Mouse (Mus musculus): ENCODE results near the gene Fitm1.

Gene Fitm1

DNA sequence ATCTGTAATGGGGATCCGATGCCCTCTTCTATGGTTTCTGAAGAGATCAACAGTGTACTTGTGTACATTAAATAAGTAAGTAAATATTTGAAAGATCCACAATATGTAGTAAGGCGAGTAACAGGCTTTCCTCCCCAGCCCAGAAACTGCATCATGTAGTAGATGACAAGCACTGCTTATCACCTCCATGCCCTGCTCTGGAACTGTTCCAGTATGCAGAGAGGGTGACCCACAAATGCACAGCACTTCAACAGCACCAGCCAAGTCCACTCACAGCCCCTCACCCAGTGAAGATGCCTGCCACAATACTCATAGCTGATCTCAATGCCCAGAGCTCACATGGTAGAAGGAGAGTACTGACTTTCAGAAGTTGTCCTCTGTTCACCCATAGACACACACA lies 4.8 kb upstream of the Fitm1 start:
- no peak for DNase-seq (ENCODE audit: low spot score)

DNA sequence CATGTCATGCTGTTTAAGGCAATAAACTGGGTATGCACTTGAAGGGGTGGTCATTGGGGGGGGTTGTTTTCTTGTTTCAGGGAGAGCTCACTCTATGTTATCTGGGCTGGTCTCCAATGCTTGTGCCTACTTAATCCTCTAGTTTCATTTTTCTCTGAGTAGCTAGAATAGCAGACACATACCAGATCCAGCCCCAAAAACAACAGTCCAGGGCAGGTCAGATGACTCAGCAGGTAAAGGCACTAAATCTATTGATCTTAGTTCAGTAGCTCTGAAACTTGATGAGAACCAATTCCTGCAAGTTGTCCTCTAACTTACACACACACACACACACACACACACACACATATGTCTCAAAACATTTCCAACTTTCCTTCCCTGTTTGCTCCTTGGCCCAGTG lies 3.7 kb upstream of the Fitm1 start:
- DNase-seq (ENCODE audit: low spot score), result no peak

DNA sequence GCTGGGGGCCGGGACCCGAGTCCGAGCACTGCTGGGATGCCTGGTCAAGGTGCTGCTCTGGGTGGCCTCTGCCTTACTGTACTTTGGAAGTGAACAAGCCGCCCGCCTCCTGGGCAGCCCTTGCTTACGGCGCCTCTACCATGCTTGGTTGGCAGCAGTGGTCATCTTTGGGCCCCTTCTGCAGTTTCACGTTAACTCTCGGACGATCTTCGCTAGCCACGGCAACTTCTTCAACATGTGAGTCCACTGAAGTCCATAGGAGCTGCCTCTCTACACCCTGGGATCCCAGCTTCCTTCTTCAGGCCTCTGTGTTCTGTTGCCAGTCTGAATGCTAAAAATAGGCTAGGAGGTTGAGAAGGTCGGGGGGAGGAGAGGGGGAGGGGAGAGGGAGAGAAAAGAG lies 294 bp downstream of the Fitm1 start:
- no peak for DNase-seq (ENCODE audit: low spot score)

DNA sequence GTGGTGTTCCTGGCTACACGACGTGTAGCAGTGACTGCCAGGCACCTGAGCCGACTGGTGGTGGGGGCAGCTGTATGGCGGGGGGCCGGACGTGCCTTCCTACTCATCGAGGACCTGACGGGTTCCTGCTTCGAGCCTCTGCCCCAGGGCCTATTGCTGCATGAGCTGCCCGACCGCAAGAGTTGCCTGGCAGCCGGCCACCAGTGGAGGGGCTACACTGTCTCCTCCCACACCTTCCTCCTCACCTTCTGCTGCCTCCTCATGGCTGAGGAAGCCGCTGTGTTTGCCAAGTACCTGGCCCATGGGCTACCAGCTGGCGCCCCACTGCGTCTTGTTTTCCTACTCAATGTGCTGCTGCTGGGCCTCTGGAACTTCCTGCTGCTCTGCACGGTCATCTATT lies 959 bp downstream of the Fitm1 start:
- no peak for DNase-seq (ENCODE audit: low spot score)

DNA sequence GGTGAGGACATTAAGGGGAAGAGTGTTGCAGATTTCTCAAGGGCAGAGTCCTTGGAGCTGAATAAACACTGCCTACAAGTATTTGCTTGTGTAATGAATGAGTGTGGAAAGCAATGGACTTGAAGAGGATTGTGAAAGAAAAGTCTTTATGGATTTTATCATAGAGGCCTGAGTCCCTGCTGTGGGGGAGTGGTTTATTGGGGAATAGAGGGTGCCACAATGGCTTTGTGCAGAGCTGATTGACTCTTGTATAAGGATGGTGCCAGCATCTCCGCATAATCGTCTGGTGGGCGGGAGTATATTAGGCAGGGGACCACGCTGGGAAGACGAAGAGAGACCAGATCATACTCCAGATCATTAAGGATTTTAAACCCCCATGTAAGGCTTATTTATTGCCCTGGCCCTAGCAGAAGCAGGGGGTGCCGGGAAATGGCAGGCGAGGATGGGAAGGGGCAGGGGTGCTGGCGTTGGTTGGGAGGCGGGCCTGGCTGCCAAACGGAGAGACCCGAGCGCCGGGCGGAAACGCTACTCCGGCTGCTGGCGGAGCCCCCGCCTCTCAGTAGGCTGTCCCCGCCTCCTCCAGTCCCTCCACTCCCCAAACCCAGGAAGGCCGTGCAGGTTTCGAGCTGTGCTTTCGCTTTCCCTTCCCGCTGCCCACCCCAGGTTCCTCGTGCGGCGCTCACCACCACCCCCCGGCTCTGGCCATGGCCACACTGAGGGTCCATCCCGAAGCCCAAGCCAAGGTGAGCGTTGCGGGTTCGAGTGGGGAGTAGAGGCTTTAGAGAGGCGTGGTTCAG lies 2.7 kb downstream of the Fitm1 start, which contains the start of gene Psme1:
Psme1 (plus strand) TSS at position 253 of the 797 bp plus-strand sequence.
- DNase-seq (ENCODE audit: low spot score), result peak; percentile 60

DNA sequence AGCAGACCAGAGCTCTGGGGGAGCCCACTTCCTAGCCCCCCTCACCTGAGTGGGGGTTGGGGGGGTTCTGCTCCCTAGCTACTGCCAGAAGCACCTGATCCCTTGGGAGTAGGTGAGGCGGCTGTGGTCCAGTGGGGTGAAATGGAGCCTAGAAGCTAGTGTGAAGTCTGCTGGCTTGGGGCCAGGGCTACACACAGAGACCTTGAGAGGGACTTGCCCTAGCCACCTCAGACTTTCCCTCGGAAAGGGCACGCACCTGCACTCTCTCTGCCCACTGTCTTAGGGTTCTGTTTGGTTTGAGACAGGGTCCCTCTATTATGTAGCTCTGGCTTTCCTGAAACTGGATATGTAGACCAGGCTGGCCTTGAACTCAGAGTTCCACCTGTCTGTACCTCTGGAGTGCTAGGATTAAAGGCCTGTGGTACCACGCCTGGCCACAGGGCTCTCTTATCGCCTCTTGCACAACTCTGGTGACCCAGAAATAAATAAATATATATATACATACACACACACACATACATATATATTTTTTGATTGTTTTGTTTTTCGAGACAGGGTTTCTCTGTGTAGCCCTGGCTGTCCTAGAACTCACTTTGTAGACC lies 3.4 kb downstream of the Fitm1 start:
- DNase-seq (ENCODE audit: low spot score), result peak; percentile 48

DNA sequence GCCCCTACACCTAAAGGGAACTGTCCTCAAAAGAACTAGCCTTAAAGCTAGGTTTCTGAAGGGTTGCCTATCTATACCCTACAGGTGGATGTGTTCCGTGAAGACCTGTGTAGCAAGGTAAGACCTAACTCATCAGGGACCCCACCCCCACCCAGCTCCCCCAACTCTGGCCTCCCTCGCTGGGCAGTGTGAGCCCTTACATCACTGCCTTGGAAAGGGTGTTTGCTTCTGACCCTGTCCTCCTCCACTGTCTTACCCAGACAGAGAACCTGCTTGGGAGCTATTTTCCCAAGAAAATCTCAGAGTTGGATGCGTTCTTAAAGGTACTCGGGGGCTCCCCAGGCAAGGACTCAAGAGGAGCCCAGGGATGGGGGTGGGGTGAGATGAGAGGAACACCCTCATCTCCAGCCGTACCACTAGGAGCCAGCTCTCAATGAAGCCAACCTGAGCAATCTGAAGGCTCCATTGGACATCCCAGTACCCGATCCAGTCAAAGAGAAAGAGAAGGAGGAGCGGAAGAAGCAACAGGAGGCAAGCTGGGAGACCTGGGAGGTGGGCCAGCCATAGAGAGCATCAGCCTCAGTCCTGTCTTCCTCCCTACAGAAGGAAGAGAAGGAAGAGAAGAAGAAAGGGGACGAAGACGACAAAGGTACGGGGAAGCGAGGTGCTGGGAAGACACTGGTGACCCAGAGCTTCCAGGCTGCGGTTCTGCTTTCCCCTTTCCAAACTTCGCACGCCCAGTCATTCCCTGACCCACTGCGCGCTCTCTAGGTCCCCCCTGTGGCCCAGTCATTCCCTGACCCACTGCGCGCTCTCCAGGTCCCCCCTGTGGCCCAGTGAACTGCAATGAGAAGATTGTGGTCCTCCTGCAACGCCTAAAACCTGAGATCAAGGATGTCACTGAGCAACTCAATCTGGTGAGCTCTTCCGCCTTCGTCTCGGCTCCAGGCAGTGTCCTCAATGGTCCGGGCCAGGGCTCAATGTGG lies 4.4 kb downstream of the Fitm1 start:
- DNase-seq (ENCODE audit: low spot score), result no peak

DNA sequence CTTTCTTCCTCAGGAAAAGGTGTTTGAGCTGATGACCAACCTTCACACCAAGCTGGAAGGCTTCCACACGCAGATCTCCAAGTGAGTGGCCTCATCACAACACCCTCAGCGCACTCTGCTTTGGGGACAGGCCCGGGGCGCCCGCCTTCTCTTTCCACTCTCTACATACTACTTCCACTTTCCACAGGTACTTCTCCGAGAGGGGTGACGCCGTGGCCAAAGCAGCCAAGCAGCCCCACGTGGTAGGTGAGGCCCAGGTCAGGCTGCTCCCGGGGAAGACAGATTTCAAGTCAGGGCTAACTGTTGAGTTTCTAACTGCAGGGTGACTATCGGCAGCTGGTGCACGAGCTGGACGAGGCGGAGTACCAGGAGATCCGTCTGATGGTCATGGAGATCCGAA lies 5.3 kb downstream of the Fitm1 start:
- DNase-seq (ENCODE audit: low spot score), result no peak

DNA sequence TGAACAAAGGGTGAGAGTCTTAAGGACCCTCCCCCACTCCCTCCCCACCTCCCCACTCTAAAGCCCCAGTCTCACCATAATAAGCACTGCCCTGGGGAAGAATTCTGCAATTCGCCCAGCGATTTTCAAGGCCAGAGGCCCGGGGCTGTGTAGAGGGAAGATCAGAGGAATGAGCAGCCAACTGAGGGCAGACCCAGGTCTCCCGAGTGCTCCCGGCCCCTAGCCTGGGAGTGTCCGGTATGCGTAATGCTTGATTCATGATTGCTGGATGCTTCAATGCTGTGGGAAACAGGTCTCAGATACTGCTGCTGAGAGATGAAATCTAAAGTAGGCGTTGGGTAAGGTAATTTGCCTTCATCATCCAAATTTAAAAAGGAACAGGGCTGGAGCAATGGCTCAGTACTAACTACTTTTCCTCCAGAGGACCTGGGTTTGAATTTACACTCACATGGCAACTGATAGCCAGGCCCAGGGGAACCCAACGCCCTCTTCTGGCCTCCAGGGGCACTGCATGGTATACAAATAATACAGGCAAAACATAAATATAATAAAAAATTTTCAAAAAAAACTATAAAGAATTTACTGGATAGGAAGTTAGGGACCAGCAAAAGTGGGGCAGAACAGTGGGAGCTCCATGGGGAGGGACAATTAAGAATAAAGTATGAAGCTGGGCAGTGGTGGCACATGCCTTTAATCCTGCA lies 6.7 kb downstream of the Fitm1 start:
- DNase-seq (ENCODE audit: low spot score), result no peak

DNA sequence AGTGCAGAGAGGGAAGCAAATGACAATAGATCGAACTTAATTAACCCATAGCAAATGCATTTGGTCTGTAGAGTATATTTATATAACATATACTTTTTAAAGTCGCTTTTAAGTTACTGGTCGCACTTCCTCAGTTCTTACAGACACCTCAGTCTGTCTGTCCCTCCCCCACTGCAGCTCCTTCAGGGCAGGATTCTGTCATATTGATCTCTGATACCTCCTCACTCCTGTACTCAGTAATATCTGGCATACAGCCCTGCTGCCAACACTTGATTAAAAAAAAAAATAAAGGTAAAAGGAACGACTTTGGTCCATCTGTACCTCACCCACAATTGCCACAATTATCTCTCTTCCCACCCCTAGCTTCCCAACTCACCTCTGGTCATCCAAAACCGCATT lies 8.9 kb downstream of the Fitm1 start:
- DNase-seq (ENCODE audit: low spot score), result no peak

DNA sequence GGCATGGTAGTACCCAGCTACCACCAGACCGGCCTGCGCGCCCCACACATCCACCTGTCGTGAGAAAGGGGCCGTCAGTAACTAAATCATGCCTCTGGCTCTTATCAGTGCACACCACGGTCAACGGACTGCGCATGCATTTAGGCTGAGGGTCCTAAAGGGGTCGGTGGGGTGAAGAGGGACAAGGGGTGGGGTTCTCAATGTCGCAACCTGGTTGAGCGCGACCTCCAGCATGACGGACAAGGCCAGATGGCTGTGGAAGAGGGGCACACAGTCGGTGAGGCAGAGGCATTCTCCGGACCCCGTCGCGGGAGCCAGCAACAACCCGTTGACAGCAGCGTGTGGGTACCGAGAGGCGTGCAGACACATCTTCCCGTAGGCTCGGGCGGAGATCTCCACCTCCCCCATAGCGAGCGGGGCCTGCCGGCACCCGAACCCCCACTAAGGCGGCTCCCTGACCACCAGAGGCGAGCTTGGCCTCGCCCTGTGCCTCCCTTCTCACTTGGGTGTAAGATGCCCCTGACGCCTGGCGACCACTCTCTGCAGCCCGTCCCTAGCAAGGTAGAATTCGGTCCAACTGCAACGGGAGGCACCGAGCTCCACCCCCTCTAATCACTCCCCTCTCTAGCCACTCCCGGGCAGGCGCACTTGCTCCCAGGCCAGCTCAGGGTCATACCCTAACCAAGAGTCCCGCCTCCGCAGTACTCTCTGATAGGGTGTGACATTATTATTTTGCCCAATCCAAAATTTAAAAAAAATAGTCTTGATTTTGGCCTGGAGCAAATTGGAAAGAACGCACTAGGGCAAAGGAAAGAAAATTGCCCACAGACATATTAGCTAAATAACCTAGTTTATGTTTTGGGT lies 9.5 kb downstream of the Fitm1 start, which contains the start of gene Emc9:
Emc9 (minus strand) TSS at position 601 of the 864 bp plus-strand sequence.
- DNase-seq (ENCODE audit: low spot score), result peak; percentile 64

DNA sequence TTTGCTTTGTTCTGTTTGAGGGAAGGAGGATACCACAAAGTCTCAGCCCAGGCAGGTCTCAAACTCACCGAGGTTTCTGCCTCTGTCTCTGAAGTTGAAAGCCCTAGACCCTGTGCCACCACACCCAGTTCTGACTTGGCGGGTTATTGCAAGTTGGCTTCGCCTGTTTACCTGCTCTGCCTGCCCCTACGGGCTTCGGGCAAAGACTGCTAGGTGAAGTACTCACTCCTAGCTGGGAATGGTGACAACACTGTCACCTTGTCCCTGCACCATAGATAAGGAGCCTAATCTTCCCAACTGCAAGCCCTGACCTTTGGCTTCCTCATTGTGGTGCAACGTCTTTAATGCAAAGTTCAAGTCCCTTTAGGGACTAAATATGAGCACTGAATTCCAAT lies 10.1 kb downstream of the Fitm1 start:
- DNase-seq (ENCODE audit: low spot score), result no peak

DNA sequence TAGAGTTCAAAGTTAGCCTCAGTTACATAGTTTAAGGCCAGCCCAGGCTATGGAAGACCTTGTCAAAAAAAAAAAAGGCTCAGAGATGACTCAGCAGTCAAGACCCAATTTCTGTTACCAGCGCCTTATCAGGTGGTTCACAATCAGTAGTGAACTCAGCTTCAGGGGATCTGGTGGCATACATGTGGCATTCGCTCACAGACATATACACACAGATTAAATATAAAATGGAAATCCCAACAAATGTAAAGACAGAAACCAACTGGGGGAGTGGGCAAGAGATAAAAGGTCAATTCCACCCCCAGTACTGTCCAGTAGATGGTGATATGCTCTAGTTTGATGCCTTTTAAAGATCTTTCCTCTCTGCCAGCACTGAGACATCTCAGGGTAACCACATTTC lies 10.7 kb downstream of the Fitm1 start:
- DNase-seq (ENCODE audit: low spot score), result no peak

DNA sequence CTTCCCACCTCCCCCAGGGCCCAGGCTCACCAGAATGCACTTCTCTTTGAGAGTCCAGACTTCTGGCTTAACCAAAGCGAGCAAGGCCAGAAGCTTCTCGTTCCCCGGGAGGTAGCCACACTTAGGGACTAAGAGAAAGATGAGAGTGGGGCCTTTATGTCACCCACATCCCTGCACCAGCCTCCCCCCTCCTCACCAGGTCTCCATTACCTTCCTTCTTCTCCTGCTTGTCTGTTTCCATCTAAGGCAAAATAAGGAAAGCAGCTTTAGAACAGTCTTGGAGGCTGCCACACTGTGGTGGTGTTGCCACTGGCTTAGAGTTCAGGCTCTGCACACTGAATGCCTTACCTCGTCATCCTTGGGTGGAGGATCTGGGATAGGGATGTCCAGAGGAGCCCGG lies 13.9 kb downstream of the Fitm1 start:
- no peak for DNase-seq (ENCODE audit: low spot score)

DNA sequence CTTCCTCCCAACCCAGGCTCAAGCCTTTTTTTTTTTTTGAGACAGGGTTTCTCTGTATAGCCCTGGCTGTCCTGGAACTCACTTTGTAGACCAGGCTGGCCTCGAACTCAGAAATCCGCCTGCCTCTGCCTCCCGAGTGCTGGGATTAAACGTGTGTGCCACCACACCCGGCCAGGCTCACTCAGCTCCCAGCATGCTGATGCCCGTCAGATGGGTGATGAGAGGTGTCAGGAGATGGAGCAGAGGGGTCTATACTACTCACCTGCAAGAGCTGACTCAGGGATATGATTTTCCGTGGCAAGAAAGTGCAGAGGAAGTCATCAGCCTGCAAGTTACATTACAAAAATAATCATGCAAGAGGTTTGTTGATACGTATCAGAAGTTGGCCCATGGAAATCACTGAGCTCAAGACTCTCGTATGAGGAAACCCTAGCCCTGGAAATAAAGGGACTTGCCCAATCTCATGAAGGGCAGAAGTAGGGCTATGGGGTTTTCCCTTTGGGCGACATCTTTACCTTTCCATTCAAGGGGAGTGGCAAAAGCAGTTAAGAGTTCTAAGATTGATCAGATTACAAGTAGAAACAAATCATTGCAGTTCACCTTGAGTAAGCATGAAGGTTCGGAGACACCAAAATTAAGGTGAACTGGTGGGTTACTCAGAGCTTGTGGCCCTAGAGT lies 14.5 kb downstream of the Fitm1 start:
- DNase-seq (ENCODE audit: low spot score), result no peak

DNA sequence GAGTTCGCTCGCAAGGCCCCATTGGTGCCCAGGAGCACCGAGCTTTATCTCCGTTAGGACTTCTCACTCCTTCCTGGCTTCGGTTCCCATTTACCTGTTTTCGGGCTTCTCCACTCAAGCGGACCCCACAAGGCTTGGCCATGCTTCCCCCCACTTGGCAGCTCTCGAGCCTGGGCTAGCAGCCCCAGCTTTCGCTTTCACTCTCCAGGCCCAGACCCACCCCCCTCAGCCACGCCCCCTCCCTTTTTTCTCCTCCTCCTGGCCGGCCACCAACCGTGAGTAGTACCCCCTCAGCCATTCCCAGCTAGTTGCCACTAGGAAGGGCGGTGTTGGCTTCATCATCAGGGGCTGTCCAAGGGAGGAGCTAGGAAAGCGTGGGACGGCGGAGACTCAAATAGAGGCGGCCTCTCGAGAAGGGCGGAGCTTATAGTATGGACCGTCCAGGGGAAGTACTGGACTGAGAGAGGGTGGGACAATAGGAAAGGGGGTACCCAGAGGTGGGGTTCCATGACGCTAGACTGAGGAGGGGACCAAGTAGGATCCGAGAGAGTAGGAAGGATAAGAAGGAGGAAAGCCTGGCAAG lies 15.4 kb downstream of the Fitm1 start, which contains the start of gene Psme2:
Psme2 (minus strand) TSS at position 366 of the 583 bp plus-strand sequence.
- peak; percentile 82 for DNase-seq (ENCODE audit: low spot score)

DNA sequence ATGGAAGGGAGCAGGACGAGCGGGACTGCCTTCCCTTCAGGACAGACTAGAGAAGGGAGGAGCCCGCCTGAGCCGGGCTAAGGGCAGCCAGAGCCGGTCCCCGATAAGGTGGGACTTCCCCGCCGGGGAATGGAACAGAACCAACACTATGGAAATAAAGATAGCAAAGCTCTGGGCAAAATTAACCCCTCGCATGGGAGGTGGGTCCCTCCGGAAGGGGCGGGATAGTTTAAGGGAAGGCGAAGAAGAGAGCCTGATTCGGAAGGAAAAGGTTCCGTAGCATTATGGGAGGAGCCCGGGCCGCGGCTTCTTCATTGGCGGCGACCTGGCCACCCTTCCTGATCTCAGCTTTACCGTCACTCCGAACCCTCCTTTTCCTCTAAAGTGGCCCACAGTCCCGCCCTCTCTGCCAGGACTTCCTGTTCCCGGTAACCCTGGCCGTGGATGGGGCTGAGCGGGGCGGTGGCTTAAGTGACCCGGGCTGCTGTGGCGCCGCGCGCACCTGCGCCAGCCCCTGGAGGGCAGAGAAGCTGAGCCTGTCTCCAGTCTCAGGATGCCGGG lies 16.0 kb downstream of the Fitm1 start, which contains the start of gene Rnf31:
Rnf31 (plus strand) TSS at position 378 of the 561 bp plus-strand sequence.
- peak; percentile 82 for DNase-seq (ENCODE audit: low spot score)

DNA sequence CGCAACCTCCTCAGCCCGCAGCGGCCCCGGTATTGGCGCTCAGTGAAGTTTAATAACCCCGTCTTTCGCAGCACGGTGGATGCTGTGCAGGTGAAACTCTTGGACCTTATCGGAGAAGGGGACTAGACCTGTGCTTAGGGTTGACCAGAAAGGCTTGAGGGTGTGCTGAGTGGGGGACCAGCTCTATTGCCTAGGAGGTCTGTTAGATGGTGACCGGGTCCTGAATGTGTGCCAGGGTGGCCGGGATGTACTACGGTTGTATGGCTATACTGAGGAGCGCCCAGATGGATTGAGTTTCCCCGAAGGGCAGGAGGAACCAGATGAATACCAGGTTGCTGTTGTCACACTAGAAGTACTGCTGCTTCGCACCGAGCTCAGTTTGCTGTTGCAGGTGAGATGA lies 16.8 kb downstream of the Fitm1 start:
- no peak for DNase-seq (ENCODE audit: low spot score)

DNA sequence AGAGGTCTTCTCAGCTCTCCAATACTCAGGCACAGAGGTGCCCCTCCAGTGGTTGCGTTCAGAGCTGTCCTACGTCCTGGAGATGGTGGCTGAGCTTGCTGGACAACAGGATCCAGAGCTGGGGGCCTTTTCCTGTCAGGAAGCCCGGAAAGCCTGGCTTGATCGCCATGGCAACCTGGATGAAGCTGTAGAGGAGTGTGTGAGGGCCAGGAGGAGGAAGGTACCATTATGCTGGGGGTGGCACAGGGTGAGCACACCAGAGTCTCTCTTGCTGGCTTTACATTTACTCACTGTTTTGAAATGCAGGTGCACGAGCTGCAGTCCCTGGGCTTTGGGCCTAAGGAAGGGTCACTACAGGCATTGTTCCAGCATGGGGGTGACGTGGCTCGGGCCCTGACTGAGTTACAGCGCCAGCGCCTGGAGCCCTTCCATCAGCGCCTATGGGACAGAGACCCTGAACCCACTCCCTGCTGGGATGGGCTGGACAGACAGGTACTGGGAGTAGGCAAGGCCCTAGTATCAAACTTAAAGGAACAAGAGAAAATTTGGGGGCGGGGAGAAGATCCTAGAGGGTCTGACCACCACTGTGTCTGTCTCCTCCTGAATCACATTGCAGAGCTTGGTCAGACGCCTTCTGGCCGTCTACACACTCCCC lies 20.7 kb downstream of the Fitm1 start:
- no peak for DNase-seq (ENCODE audit: low spot score)
